Mouse (Mus musculus) spleen, adult 2 months (tissue): ENCODE measurements around the gene Dtl. TPM values are rescaled to one million over a fixed set of nuclear protein-coding genes. Genes with fewer than 3 reads are reported as not detected.

Source experiments
- DNase-seq, 2 experiments: peaks; one replicate each; pipeline versions ENCODE4 v3.0.0 to v3.0.0-alpha.2; 2012 to 2021; ENCODE audit warnings: low spot score in 2 of 2, low read depth in 1 of 2
- H3K27ac ChIP-seq: fragments of 200-500 bp; 2 replicates; pipeline ENCODE4 v1.5.1; 2012; ENCODE audit warnings: low read length, inconsistent platforms; ENCODE audit not compliant: insufficient read depth
- H3K27me3 ChIP-seq: fragments of 200-500 bp; 2 replicates; pipeline ENCODE4 v1.6.1; 2012; ENCODE audit warnings: mild to moderate bottlenecking, moderate library complexity, low read length, inconsistent platforms; ENCODE audit not compliant: control insufficient read depth, insufficient read depth
- H3K36me3 ChIP-seq: fragments of 200-500 bp; 2 replicates; pipeline ENCODE4 v1.6.1; 2012; ENCODE audit warnings: mild to moderate bottlenecking, low read length, inconsistent platforms; ENCODE audit not compliant: control insufficient read depth, insufficient read depth
- H3K4me1 ChIP-seq: fragments of 200-500 bp; 2 replicates; pipeline ENCODE4 v1.6.1; 2011; ENCODE audit warnings: inconsistent platforms; ENCODE audit not compliant: control insufficient read depth, insufficient read depth, insufficient read length
- H3K4me3 ChIP-seq: fragments of 200-500 bp; 2 replicates; pipeline ENCODE4 v1.5.1; 2011; ENCODE audit warnings: mild to moderate bottlenecking, inconsistent platforms; ENCODE audit not compliant: insufficient read depth, insufficient read length; ENCODE audit errors: extremely low read depth
- CTCF ChIP-seq: fragments of 200-500 bp; IDR thresholded peaks from 2 replicates; pipeline ENCODE4 v1.5.1; 2011; ENCODE audit warnings: mild to moderate bottlenecking, inconsistent platforms; ENCODE audit not compliant: insufficient read depth, insufficient read length, insufficient replicate concordance; ENCODE audit errors: extremely low read depth
- POLR2A ChIP-seq: fragments of 200-500 bp; IDR thresholded peaks from 2 replicates; pipeline ENCODE4 v1.6.1; 2011; ENCODE audit warnings: low read depth, low read length, inconsistent platforms
- WGBS: fragments of 180-500 bp; shearing (Covaris S2); methylation state at CpG from one replicate; pipeline ENCODE4 v1.1.7; 2018; 5-methylcytosine and 5-hydroxymethylcytosine counted together
- polyA plus RNA-seq: library from polyadenylated mRNA; depleted of rRNA; stranded (reverse); fragments of >200 nt; gene quantifications from 2 replicates; pipeline ENCODE4 v1.2.3, GENCODE M21; 2012; rRNA removed

Gene Dtl
- polyA plus RNA-seq, 1 experiment: 1.7 TPM

- H3K4me1 ChIP-seq: peaks cover 3% of the 10 kb centered on the region; the same call in 1 of the 2 replicates
- 59% methylated on average over 14 of the region's 14 CpGs for WGBS
- TF ChIP-seq POLR2A (no peak), CTCF (no peak)
- no peaks in the 10 kb centered on the region for H3K36me3 ChIP-seq
- no peak overlapping the region for H3K4me3 ChIP-seq
- H3K27me3 ChIP-seq: no peaks in the 10 kb centered on the region
- DNase-seq: no peak
- no peak overlapping the region for H3K27ac ChIP-seq
Measured at GRCm38 (mm10) chr1:191498271-191498955, 76.9 kb downstream of the Dtl start.

- no peak overlapping the region for H3K27ac ChIP-seq
- no peak for TF ChIP-seq POLR2A
- H3K36me3 ChIP-seq: no peaks in the 10 kb centered on the region
- 83% methylated on average over 1 of the region's 1 CpGs for WGBS
- no peak for DNase-seq
- no peaks in the 10 kb centered on the region for H3K27me3 ChIP-seq
- peaks cover 3% of the 10 kb centered on the region; the same call in 1 of the 2 replicates for H3K4me1 ChIP-seq
- H3K4me3 ChIP-seq: no peak overlapping the region
Measured at GRCm38 (mm10) chr1:191496676-191497075, 78.7 kb downstream of the Dtl start.

GRCm38 (mm10) chr1:191495051-191495467 lies 80.3 kb downstream of the Dtl start:
- WGBS: 72% methylated on average over 10 of the region's 10 CpGs
- H3K36me3 ChIP-seq: no peaks in the 10 kb centered on the region
- no peak overlapping the region for H3K4me3 ChIP-seq
- DNase-seq: no peak
- H3K27me3 ChIP-seq: no peaks in the 10 kb centered on the region
- H3K27ac ChIP-seq: no peak overlapping the region
- H3K4me1 ChIP-seq: peaks cover 3% of the 10 kb centered on the region; the same call in 1 of the 2 replicates
- no peak for TF ChIP-seq POLR2A
- no peak for TF ChIP-seq CTCF

- Histone ChIP-seq H3K27ac (no peak overlapping the region), H3K27me3 (no peaks in the 10 kb centered on the region), H3K4me1 (peaks cover 3% of the 10 kb centered on the region; the same call in 1 of the 2 replicates), H3K4me3 (no peak overlapping the region), H3K36me3 (no peaks in the 10 kb centered on the region)
- no peak for TF ChIP-seq POLR2A
- no peak for DNase-seq
- 80% methylated on average over 2 of the region's 2 CpGs for WGBS
Measured at GRCm38 (mm10) chr1:191494303-191494655, 81.1 kb downstream of the Dtl start.

GRCm38 (mm10) chr1:191493476-191494302 lies 81.7 kb downstream of the Dtl start:
- Histone ChIP-seq H3K4me3 (no peak overlapping the region), H3K27me3 (no peaks in the 10 kb centered on the region), H3K27ac (no peak overlapping the region), H3K4me1 (peaks cover 3% of the 10 kb centered on the region; the same call in 1 of the 2 replicates), H3K36me3 (no peaks in the 10 kb centered on the region)
- TF ChIP-seq CTCF: no peak
- TF ChIP-seq POLR2A: no peak
- no peak for DNase-seq
- WGBS: 55% methylated on average over 13 of the region's 13 CpGs

GRCm38 (mm10) chr1:191490446-191490845 lies 84.9 kb downstream of the Dtl start:
- 87% methylated on average over 7 of the region's 7 CpGs for WGBS
- Histone ChIP-seq H3K27me3 (no peaks in the 10 kb centered on the region), H3K4me3 (no peak overlapping the region), H3K36me3 (no peaks in the 10 kb centered on the region), H3K27ac (no peak overlapping the region), H3K4me1 (no peaks in the 10 kb centered on the region)
- DNase-seq: no peak
- TF ChIP-seq POLR2A: no peak
- no peak for TF ChIP-seq CTCF

Other genes starting within 250 kb of the Dtl start
- 12.4 and 14.9 TPM in 2 replicates for gene Tmem206, start 249.6 kb downstream of the Dtl start, polyA plus RNA-seq
- gene Ppp2r5a, start 172.3 kb downstream of the Dtl start, polyA plus RNA-seq: 49.2 and 65.2 TPM in 2 replicates
- gene Ints7, start 92 bp upstream of the Dtl start, polyA plus RNA-seq: 23.8 and 26.6 TPM in 2 replicates
- gene Lpgat1, start 142.3 kb upstream of the Dtl start, polyA plus RNA-seq: 9.2 and 13.8 TPM in 2 replicates
- 2.3 and 3.6 TPM in 2 replicates for gene Nek2, start 245.9 kb upstream of the Dtl start, polyA plus RNA-seq